Mouse (Mus musculus): ENCODE measurements around the gene Stambpl1. TPM values are rescaled to one million over a fixed set of nuclear protein-coding genes. Genes with fewer than 3 reads are reported as not detected.

Stambpl1 gene
- polyA plus RNA-seq, 1 experiment: 5.9 TPM

GRCm38 (mm10) chr19:34210841-34211240 lies 18.8 kb downstream of the Stambpl1 start:
- no peak overlapping the region for H3K27ac ChIP-seq (replicated peaks; ENCODE audit: low read depth, low read length)
- H3K4me3 ChIP-seq (ENCODE audit: insufficient read depth, low read depth, low read length): no peak overlapping the region
- H3K4me1 ChIP-seq (ENCODE audit: control insufficient read depth, insufficient read depth, insufficient read length, low read length): peaks cover 10% of the 10 kb centered on the region

GRCm38 (mm10) chr19:34212489-34213250 lies 20.6 kb downstream of the Stambpl1 start:
- Histone ChIP-seq H3K27ac (replicated peaks; ENCODE audit: low read depth, low read length) (no peak overlapping the region), H3K4me1 (ENCODE audit: control insufficient read depth, insufficient read depth, insufficient read length, low read length) (peaks cover 10% of the 10 kb centered on the region), H3K4me3 (ENCODE audit: insufficient read depth, low read depth, low read length) (no peak overlapping the region)

GRCm38 (mm10) chr19:34213251-34213645 lies 21.2 kb downstream of the Stambpl1 start:
- no peak overlapping the region for H3K27ac ChIP-seq (replicated peaks; ENCODE audit: low read depth, low read length)
- no peak overlapping the region for H3K4me3 ChIP-seq (ENCODE audit: insufficient read depth, low read depth, low read length)
- H3K4me1 ChIP-seq (ENCODE audit: control insufficient read depth, insufficient read depth, insufficient read length, low read length): peaks cover 10% of the 10 kb centered on the region

GRCm38 (mm10) chr19:34214136-34214535 lies 22.1 kb downstream of the Stambpl1 start:
- Histone ChIP-seq H3K27ac (replicated peaks; ENCODE audit: low read depth, low read length) (no peak overlapping the region), H3K4me1 (ENCODE audit: control insufficient read depth, insufficient read depth, insufficient read length, low read length) (peaks cover 10% of the 10 kb centered on the region), H3K4me3 (ENCODE audit: insufficient read depth, low read depth, low read length) (no peak overlapping the region)

- H3K4me1 ChIP-seq (ENCODE audit: control insufficient read depth, insufficient read depth, insufficient read length, low read length): peaks cover 2% of the 10 kb centered on the region; the same call in 1 of the 2 replicates
- H3K27ac ChIP-seq (replicated peaks; ENCODE audit: low read depth, low read length): no peak overlapping the region
- no peak overlapping the region for H3K4me3 ChIP-seq (ENCODE audit: insufficient read depth, low read depth, low read length)
Observed at GRCm38 (mm10) chr19:34216956-34217355, 24.9 kb downstream of the Stambpl1 start.

- Histone ChIP-seq H3K4me3 (ENCODE audit: insufficient read depth, low read depth, low read length) (no peak overlapping the region), H3K4me1 (ENCODE audit: control insufficient read depth, insufficient read depth, insufficient read length, low read length) (peaks cover 2% of the 10 kb centered on the region; the same call in 1 of the 2 replicates), H3K27ac (replicated peaks; ENCODE audit: low read depth, low read length) (no peak overlapping the region)
Observed at GRCm38 (mm10) chr19:34217761-34218160, 25.7 kb downstream of the Stambpl1 start.

GRCm38 (mm10) chr19:34219260-34219968 lies 27.4 kb downstream of the Stambpl1 start:
- no peak overlapping the region for H3K27ac ChIP-seq (replicated peaks; ENCODE audit: low read depth, low read length)
- no peaks in the 10 kb centered on the region; the same call in 1 of the 2 replicates for H3K4me1 ChIP-seq (ENCODE audit: control insufficient read depth, insufficient read depth, insufficient read length, low read length)
- H3K4me3 ChIP-seq (ENCODE audit: insufficient read depth, low read depth, low read length): no peak overlapping the region

GRCm38 (mm10) chr19:34220732-34221380 lies 28.8 kb downstream of the Stambpl1 start:
- Histone ChIP-seq H3K4me3 (ENCODE audit: insufficient read depth, low read depth, low read length) (no peak overlapping the region), H3K4me1 (ENCODE audit: control insufficient read depth, insufficient read depth, insufficient read length, low read length) (no peaks in the 10 kb centered on the region; the same call in 1 of the 2 replicates), H3K27ac (replicated peaks; ENCODE audit: low read depth, low read length) (no peak overlapping the region)

- Histone ChIP-seq H3K27ac (replicated peaks; ENCODE audit: low read depth, low read length) (no peak overlapping the region), H3K4me3 (ENCODE audit: insufficient read depth, low read depth, low read length) (no peak overlapping the region), H3K4me1 (ENCODE audit: control insufficient read depth, insufficient read depth, insufficient read length, low read length) (no peaks in the 10 kb centered on the region; the same call in 1 of the 2 replicates)
Observed at GRCm38 (mm10) chr19:34222805-34223204, 30.8 kb downstream of the Stambpl1 start.

- no peak overlapping the region for H3K27ac ChIP-seq (replicated peaks; ENCODE audit: low read depth, low read length)
- H3K4me3 ChIP-seq (ENCODE audit: insufficient read depth, low read depth, low read length): no peak overlapping the region
Observed at GRCm38 (mm10) chr19:34231596-34231995, 39.6 kb downstream of the Stambpl1 start.

GRCm38 (mm10) chr19:34232326-34232725 lies 40.3 kb downstream of the Stambpl1 start:
- H3K27ac ChIP-seq (replicated peaks; ENCODE audit: low read depth, low read length): no peak overlapping the region
- H3K4me1 ChIP-seq (ENCODE audit: control insufficient read depth, insufficient read depth, insufficient read length, low read length): no peaks in the 10 kb centered on the region
- no peak overlapping the region for H3K4me3 ChIP-seq (ENCODE audit: insufficient read depth, low read depth, low read length)

More at GRCm38 (mm10) chr19:34231596-34231995, 39.6 kb downstream of the Stambpl1 start:
- H3K4me1 ChIP-seq (ENCODE audit: control insufficient read depth, insufficient read depth, insufficient read length, low read length): no peaks in the 10 kb centered on the region

- H3K4me3 ChIP-seq (ENCODE audit: insufficient read depth, low read depth, low read length): no peak overlapping the region
- H3K27ac ChIP-seq (replicated peaks; ENCODE audit: low read depth, low read length): no peak overlapping the region
- no peaks in the 10 kb centered on the region for H3K4me1 ChIP-seq (ENCODE audit: control insufficient read depth, insufficient read depth, insufficient read length, low read length)
Observed at GRCm38 (mm10) chr19:34233944-34234343, 41.9 kb downstream of the Stambpl1 start.

- Histone ChIP-seq H3K27ac (replicated peaks; ENCODE audit: low read depth, low read length) (no peak overlapping the region), H3K4me1 (ENCODE audit: control insufficient read depth, insufficient read depth, insufficient read length, low read length) (no peaks in the 10 kb centered on the region), H3K4me3 (ENCODE audit: insufficient read depth, low read depth, low read length) (no peak overlapping the region)
Observed at GRCm38 (mm10) chr19:34236049-34236448, 44.0 kb downstream of the Stambpl1 start.

- Histone ChIP-seq H3K4me1 (ENCODE audit: control insufficient read depth, insufficient read depth, insufficient read length, low read length) (no peaks in the 10 kb centered on the region), H3K27ac (replicated peaks; ENCODE audit: low read depth, low read length) (no peak overlapping the region), H3K4me3 (ENCODE audit: insufficient read depth, low read depth, low read length) (no peak overlapping the region)
Observed at GRCm38 (mm10) chr19:34237746-34238145, 45.7 kb downstream of the Stambpl1 start.

GRCm38 (mm10) chr19:34240273-34241039 lies 48.4 kb downstream of the Stambpl1 start:
- Histone ChIP-seq H3K27ac (replicated peaks; ENCODE audit: low read depth, low read length) (no peak overlapping the region), H3K4me1 (ENCODE audit: control insufficient read depth, insufficient read depth, insufficient read length, low read length) (no peaks in the 10 kb centered on the region), H3K4me3 (ENCODE audit: insufficient read depth, low read depth, low read length) (no peak overlapping the region)

All from brown adipose tissue, adult 24 weeks (tissue).